Mouse (Mus musculus): ENCODE results near the gene Zyx. TPM values are rescaled to one million over a fixed set of nuclear protein-coding genes. Genes with fewer than 3 reads are reported as not detected.

Gene Zyx
- polyA plus RNA-seq, 1 experiment from 2014 or later: 82.7 TPM

DNA sequence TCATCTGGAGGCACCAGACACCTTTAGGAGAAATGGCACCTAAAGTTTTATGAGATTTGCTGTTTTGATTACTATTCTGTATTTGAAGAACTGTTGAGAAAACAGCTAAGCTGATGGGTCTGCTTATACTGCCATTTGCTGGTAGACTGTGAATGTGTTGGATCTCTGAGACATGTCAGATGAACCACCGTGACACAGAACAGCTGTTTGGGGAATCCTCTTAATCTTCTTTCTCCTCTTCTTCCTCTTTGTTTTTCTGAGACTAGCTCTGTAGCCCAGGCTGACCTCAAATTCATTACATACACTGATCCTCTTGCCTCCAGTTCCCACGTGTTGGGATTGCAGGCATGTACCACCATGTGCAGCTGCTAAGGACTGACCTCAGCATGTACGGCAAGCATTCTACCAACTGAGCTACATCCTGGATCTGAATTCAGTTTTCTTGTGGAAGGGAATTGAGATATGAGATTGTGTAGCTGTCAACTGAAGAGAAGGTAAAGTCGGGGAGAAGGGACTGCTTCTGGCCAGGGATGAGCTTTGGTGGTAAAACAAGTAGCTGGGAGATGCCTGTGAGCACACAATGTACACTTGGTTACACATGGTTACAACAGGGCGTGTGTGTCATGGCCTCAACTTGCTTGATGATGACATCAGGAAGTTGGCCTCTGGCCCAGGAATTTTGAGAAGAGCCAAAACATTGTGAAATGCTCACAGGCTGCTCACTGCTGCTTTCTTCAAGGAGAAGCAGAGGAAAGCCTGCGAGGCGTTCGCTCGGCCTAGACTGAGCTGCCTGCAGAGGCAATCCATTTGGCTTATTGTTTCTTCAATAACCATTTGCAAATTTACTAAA is 46.8 kb downstream of the Zyx start:
- H3K4me3 ChIP-seq (replicated peaks): no peak overlapping the region
- no peaks in the 10 kb centered on the region for H3K9me3 ChIP-seq
- peaks cover 6% of the 10 kb centered on the region; the same call in 1 of the 2 replicates for H3K4me1 ChIP-seq (replicated peaks)
- no peaks in the 10 kb centered on the region for H3K36me3 ChIP-seq
- no peak overlapping the region for H3K4me2 ChIP-seq (replicated peaks)
- 0 out of 2 replicates have a peak overlapping the region, but pooled peaks have one; percentile 1 for H3K27ac ChIP-seq
- WGBS: 44% methylated on average over 9 of the region's 9 CpGs
- no peaks in the 10 kb centered on the region for H3K27me3 ChIP-seq (replicated peaks)
- ATAC-seq: peak; percentile 85
- no peak overlapping the region for H3K9ac ChIP-seq

DNA sequence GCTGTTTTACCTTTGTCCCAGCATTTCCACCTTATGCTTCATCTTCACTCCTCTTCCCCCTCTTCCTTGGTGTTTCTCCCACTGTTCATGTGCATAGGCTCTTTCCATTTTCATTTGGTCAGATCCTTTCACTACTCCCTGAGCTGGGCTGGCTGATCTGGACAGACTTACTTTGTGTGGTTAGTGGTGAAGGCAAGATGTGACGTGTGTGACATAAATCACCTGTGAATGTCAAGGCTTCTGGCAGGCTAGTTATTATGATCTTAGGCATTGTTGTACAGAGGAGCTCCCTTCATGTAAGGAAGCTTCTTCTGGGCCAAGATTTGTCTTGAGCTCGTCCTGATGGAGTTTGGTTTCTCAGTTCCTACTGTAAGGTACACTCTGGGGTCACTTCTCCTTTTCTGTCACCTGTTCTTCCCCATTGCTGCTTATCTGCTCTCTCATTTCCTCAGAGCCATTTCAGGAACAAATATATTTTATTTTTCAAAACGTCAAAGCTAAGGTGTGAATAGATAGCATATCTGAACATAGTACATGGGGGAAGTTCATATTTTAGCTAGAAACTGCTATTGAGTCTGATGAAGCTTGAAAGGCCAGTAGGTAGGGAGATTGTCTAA is 47.7 kb downstream of the Zyx start:
- Histone ChIP-seq H3K4me3 (replicated peaks) (no peak overlapping the region), H3K36me3 (no peaks in the 10 kb centered on the region), H3K27me3 (replicated peaks) (no peaks in the 10 kb centered on the region), H3K9ac (no peak overlapping the region), H3K9me3 (no peaks in the 10 kb centered on the region), H3K4me2 (replicated peaks) (no peak overlapping the region), H3K27ac (no peak overlapping the region), H3K4me1 (replicated peaks) (peaks cover 6% of the 10 kb centered on the region; the same call in 1 of the 2 replicates)
- WGBS: 68% methylated on average over 3 of the region's 3 CpGs
- no peak for ATAC-seq

DNA sequence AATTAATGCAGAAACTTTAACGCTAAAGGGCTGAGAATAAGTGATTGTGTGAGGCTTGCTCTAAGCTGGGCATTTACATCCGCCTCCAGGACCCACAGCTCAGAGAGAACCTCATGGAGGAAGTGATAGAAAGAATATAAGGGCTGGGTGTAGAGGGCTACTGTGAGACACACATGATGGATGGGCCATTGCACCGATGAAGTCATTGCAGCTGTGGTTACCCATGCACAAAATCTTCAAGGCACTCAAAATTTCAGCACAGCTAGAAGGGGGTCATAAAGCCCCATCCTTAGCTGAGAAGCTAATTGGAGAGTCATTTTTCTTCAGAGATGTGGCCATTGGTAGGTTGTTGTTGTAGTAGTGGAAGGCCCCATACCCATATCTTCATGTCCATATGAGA is 48.9 kb downstream of the Zyx start:
- 85% methylated on average over 3 of the region's 3 CpGs for WGBS
- Histone ChIP-seq H3K9me3 (no peaks in the 10 kb centered on the region), H3K27ac (no peak overlapping the region), H3K9ac (no peak overlapping the region), H3K4me1 (replicated peaks) (peaks cover 6% of the 10 kb centered on the region; the same call in 1 of the 2 replicates), H3K27me3 (replicated peaks) (no peaks in the 10 kb centered on the region), H3K4me2 (replicated peaks) (no peak overlapping the region), H3K36me3 (no peaks in the 10 kb centered on the region), H3K4me3 (replicated peaks) (no peak overlapping the region)
- ATAC-seq: no peak

DNA sequence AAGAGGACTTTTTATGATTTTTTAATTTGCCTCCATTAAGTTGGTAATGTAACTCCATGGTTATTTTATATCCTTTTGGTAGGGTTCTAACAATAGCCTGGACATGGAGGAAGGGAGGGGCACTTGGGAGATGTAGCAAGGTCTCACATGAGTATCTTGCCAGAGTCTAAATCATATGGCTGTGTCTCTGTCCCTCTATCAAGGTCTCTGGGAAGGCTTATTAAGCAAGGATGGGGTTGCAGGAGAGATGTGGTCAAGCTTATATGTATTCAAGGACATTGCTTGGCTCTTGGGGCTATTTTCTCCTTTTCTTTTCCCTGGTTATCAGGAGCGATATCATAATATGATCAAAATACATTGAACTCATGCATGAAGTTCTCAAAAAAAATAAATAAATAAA is 49.6 kb downstream of the Zyx start:
- H3K9me3 ChIP-seq: no peaks in the 10 kb centered on the region
- H3K27me3 ChIP-seq (replicated peaks): no peaks in the 10 kb centered on the region
- H3K4me1 ChIP-seq (replicated peaks): peaks cover 6% of the 10 kb centered on the region; the same call in 1 of the 2 replicates
- no peaks in the 10 kb centered on the region for H3K36me3 ChIP-seq
- 100% methylated on average over 1 of the region's 1 CpGs for WGBS
- no peak overlapping the region for H3K4me2 ChIP-seq (replicated peaks)
- no peak for ATAC-seq
- no peak overlapping the region for H3K9ac ChIP-seq
- H3K4me3 ChIP-seq (replicated peaks): no peak overlapping the region
- no peak overlapping the region for H3K27ac ChIP-seq

DNA sequence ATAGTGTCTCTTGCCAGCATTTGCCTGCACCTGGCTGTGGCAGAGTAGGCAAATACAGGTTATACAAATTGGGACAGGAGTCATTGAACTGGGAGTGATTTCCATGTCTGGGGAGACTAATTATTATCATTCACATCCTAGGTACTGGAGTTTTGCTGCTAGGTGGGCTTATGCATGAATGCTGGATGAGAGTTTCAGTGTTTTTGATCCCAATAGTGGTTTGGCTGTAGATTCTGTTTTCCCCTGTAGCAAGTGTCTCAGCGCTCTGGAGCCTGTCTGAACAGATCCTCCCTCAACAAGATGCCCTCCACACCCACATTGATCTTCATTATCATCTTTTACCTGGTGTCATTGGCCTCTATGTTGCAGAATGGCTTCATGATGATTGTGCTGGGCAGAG is 50.5 kb downstream of the Zyx start, which contains the start of gene Tas2r143:
Gene Tas2r143, plus strand, starts transcription at position 301 of the 400 bp plus-strand sequence.
- H3K9ac ChIP-seq: no peak within 1 kb of the TSS
- ATAC-seq: no peak
- no peaks in the 10 kb centered on the region for H3K27me3 ChIP-seq (replicated peaks)
- H3K9me3 ChIP-seq: no peaks in the 10 kb centered on the region
- no peak within 1 kb of the TSS for H3K4me2 ChIP-seq (replicated peaks)
- no peak within 1 kb of the TSS for H3K4me3 ChIP-seq (replicated peaks)
- H3K4me1 ChIP-seq (replicated peaks): peaks cover 6% of the 10 kb centered on the region; the same call in 1 of the 2 replicates
- H3K36me3 ChIP-seq: no peaks in the 10 kb centered on the region
- no peak within 1 kb of the TSS for H3K27ac ChIP-seq
- WGBS: 85% methylated on average over 1 of the region's 1 CpGs

DNA sequence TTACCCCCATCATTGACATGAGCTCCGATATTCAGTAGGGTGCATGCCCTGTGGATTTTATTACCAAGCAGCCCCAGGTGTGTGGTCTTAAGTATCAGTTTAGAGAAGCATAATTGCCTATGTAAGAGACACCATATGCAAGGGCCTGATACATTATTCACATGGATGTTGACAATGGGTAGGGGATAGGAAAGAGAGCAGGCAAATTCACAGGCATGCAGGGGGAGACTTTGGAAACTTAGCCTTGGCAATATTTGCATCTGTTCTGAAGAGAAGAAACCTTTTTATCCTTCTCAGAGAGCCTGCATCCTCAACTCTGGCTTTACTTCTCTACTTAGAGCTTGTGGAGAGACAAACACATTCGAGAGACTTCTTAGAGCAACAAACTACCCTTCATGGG is 55.7 kb downstream of the Zyx start, which contains the start of gene Tas2r135:
Gene Tas2r135, plus strand, starts transcription at position 301 of the 400 bp plus-strand sequence.
- H3K9me3 ChIP-seq: no peaks in the 10 kb centered on the region
- 86% methylated on average over 2 of the region's 2 CpGs for WGBS

More for the DNA sequence above, 55.7 kb downstream of the Zyx start, which contains the start of gene Tas2r135:
- no peak within 1 kb of the TSS for H3K4me2 ChIP-seq (replicated peaks)
- no peak for ATAC-seq
- no peaks in the 10 kb centered on the region for H3K27me3 ChIP-seq (replicated peaks)
- no peaks in the 10 kb centered on the region for H3K4me1 ChIP-seq (replicated peaks)
- H3K4me3 ChIP-seq (replicated peaks): no peak within 1 kb of the TSS
- no peak within 1 kb of the TSS for H3K9ac ChIP-seq
- H3K36me3 ChIP-seq: no peaks in the 10 kb centered on the region
- H3K27ac ChIP-seq: no peak within 1 kb of the TSS

Other genes with a start within 250 kb of the Zyx start
- gene Tas2r139, start 208.7 kb upstream of the Zyx start, polyA plus RNA-seq (2015; fragmentation: Nextera tagmentation; extraction: Ambion mirVana): not detected in 2 replicates
- gene Tas2r144, start 134.3 kb upstream of the Zyx start, polyA plus RNA-seq (2015; fragmentation: Nextera tagmentation; extraction: Ambion mirVana): not detected in 2 replicates
- 24.0 and 26.5 TPM in 2 replicates for gene Gstk1, start 103.7 kb upstream of the Zyx start, polyA plus RNA-seq (2015; fragmentation: Nextera tagmentation; extraction: Ambion mirVana)
- gene Tmem139, start 87.7 kb upstream of the Zyx start, polyA plus RNA-seq (2015; fragmentation: Nextera tagmentation; extraction: Ambion mirVana): 9.9 and 11.8 TPM in 2 replicates
- 42.2 and 44.9 TPM in 2 replicates for gene Casp2, start 84.6 kb upstream of the Zyx start, polyA plus RNA-seq (2015; fragmentation: Nextera tagmentation; extraction: Ambion mirVana)
- 0.13 and 0.20 TPM in 2 replicates for gene Clcn1, start 62.9 kb upstream of the Zyx start, polyA plus RNA-seq (2015; fragmentation: Nextera tagmentation; extraction: Ambion mirVana)
- gene Fam131b, start 25.0 kb upstream of the Zyx start, polyA plus RNA-seq (2015; fragmentation: Nextera tagmentation; extraction: Ambion mirVana): 0.20 and 0.25 TPM in 2 replicates
- gene Epha1, start 23.6 kb downstream of the Zyx start, polyA plus RNA-seq (2015; fragmentation: Nextera tagmentation; extraction: Ambion mirVana): 7.6 TPM in 2 replicates
- gene Tas2r143, start 50.6 kb downstream of the Zyx start, polyA plus RNA-seq (2015; fragmentation: Nextera tagmentation; extraction: Ambion mirVana): not detected in 2 replicates
- gene Tas2r135, start 55.8 kb downstream of the Zyx start, polyA plus RNA-seq (2015; fragmentation: Nextera tagmentation; extraction: Ambion mirVana): not detected in 2 replicates
- gene Tas2r126, start 84.9 kb downstream of the Zyx start, polyA plus RNA-seq (2015; fragmentation: Nextera tagmentation; extraction: Ambion mirVana): not detected in 2 replicates
- not detected in 2 replicates for gene Olfr458, start 115.6 kb downstream of the Zyx start, polyA plus RNA-seq (2015; fragmentation: Nextera tagmentation; extraction: Ambion mirVana)
- not detected in 2 replicates for gene Olfr457, start 126.7 kb downstream of the Zyx start, polyA plus RNA-seq (2015; fragmentation: Nextera tagmentation; extraction: Ambion mirVana)
- not detected in 2 replicates for gene Olfr456, start 137.6 kb downstream of the Zyx start, polyA plus RNA-seq (2015; fragmentation: Nextera tagmentation; extraction: Ambion mirVana)
- gene Olfr455, start 198.0 kb downstream of the Zyx start, polyA plus RNA-seq (2015; fragmentation: Nextera tagmentation; extraction: Ambion mirVana): not detected in 2 replicates
- gene Tcaf3, start 248.1 kb downstream of the Zyx start, polyA plus RNA-seq (2015; fragmentation: Nextera tagmentation; extraction: Ambion mirVana): not detected in 2 replicates

Measured in intestine, embryonic 15.5 days (tissue).